Mouse (Mus musculus): ENCODE results near the gene Vmn2r85.
A peak's percentile ranks its signal among the peaks of the same experiment; 100 is the strongest.
"Not testable (repeated sequence)": the region's sequence is repeated elsewhere in the genome, so short reads cannot be mapped to it uniquely, and the experiment has no call there.

Vmn2r85 gene

DNA sequence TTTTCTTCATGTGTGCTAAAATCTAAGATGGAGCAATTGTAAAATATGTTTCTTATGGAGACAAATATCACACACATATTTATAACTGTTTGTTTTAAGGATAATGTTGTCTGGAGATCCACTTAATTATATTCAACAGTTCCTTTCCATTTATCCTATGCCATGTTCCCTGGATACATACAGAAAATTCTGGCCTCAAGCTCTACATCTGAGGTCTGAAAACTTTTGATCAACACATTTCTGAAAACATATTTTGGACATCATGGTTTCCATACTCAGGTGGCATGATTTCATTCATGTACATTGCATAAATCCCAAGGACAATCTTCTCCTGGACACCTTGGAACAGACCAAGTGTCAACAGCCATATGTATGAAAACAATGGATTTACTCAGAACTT lies at the start of gene Vmn2r85:
TSS of gene Vmn2r85 (minus strand) at position 101 of the 400 bp plus-strand sequence.
- not testable (repeated sequence) for DNase-seq

DNA sequence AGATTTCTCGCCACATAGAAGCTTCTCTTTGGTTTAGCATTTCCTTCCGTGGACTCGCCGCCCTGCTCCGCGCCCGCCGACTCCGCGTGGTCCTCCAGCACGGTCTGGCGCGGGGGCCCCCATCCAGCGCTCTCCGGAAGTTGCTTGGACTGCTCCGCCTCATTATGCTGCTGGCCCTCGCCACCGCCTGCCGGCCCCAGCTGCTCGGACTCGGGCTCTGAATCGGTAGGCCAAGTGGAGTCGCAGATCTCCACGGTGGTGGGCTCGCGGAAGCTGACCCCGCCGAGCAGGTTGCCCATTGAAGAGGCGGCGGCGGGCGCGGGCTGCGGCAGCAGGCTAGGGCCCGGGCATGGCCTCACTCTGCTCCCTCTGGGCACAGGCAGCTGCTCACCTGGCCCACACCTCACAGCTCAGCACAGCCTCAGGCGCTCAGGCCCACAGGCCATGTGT lies 40.8 kb upstream of the Vmn2r85 start:
- peak; percentile 6 for DNase-seq

DNA sequence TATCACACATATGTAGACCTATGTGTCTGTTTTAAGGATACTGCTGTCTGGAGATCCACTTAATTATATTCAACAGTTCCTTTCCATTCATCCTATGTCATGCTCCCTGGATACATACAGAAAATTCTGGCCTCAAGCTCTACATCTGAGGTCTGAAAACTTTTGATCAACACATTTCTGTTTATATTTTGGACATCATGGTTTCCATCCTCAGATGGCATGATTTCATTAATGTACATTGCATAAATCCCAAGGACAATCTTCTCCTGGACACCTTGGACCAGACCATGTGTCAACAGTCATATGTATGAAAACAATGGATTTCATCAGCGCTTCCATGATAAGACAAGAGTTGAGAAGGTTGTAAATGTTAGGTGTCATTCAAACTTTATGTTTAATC lies 26.4 kb upstream of the Vmn2r85 start, which contains the start of gene Vmn2r86:
TSS of gene Vmn2r86 (minus strand) at position 101 of the 400 bp plus-strand sequence.
- not testable (repeated sequence) for DNase-seq

DNA sequence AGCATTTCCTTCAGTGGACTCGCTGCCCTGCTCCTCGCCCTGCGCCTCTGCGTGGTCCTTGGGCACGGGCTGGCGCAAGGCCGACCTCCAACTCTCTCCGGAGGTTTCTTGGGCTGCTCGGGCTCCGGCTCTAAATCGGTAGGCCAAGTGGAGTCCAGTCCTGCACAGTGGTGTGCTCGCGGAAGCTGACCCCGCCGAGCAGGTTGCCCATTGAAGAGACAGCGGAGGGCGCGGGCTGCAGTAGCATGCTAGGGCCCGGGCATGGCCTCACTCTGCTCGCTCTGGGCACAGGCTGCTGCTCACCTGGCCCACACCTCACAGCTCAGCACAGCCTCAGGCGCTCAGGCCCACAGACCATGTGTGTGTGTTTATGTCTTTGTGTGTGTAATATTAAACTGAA lies 15.3 kb upstream of the Vmn2r85 start:
- peak; percentile 5 for DNase-seq

DNA sequence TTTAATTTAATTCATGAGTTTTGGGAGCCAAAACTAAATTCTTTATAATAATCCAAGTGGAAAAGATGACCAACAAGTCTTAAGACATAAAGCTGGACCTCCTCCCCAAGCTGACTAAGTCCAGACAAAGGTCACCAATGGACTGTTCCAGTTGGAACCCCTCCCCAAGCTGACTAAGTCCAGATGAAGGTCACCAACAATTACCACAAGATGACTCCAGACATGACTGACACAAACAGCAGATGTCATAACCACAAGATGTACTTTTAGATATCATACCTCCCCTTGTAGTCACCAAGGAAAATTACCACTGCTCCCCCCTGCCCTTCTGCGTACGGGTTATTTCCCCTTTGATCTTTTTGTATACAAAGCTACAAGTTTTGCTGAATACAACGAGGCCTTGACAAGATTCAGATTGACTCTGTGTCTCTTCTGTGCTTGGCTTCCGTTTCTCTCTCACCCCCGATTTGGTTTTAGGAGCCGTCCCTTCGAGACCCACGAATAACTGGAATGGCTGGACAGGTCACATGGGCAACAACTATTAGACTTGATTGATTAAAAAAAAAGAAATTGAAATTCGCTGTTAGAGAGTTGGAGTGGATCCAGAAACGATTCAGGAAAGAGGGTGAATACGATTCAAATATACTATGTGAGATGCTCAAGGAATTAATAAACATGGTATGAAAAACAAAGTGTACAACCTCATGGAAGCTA lies 4.8 kb upstream of the Vmn2r85 start:
- not testable (repeated sequence) for DNase-seq

DNA sequence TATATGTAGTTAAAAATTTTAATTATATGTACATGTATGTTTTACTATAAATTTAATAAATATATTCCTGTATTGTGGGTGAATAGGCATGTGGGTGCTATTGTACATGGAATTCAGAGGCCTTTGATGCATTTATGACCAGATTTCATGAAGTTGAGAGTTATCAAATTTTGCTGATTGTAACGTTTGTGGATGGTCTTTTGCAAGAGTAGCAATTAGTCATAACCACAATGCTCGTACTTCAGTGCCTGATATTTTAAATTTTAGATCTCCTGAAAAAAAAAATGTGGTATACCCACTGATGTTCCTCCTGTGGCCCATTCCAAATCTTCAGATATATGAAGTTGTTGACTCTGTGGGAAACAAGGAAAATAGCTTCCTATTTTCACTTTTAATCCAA lies 7.1 kb downstream of the Vmn2r85 start:
- not testable (repeated sequence) for DNase-seq

DNA sequence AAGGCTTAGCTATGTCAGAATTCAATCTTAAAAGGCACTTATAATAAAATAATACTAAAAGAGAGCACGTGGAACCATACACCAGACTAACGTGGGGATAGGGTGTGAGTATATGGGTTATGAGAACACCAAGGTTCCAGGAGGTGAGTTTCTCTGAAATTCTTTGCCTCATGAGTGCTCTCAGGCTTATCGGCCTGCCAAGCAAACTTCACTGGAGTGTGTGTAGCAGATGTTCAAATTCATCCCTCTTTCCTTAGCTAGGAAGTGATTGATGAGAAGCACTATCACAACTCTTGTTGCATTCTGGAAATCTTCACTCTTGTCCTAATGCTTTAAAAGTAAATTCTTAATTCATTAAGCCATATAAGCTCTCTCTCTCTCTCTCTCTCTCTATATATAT lies 9.1 kb downstream of the Vmn2r85 start:
- DNase-seq = no peak

DNA sequence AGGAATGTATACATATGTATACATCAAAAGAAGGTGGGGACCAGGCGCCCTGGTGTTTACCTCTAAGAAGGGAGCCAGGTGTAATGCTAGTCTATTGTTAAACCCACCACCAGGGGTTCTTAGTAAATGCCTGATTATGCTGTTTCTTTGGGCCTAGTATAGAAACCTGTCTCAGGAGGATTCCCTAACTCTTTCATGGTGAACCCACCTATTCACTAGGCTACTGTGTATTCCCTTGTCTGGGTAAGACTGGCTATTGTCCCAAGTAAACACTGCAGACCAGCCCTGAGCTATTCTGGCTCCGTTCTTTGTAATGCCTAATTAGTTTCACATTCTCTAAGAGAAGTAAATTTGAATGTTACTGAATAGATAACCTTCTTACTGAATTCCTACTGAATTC lies 9.5 kb downstream of the Vmn2r85 start:
- DNase-seq = not testable (repeated sequence)

DNA sequence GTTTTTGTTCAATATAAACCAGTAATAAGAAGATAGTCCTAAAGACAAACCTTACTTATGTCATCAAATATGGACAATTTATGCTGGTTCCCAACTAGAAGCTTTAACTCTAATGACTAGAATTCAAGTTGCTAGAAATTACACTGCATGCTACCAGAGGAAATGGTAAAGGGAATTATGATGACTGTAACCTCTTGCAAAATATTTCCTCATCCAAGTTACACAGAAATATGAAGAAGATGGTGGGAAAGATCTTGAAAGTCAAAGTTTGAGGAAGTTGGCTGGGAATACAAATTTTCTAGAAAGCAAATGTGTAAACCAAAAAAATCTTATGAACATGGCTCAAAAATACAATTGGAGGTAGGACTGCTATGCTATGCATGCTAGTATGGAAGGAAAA lies 13.2 kb downstream of the Vmn2r85 start:
- not testable (repeated sequence) for DNase-seq

DNA sequence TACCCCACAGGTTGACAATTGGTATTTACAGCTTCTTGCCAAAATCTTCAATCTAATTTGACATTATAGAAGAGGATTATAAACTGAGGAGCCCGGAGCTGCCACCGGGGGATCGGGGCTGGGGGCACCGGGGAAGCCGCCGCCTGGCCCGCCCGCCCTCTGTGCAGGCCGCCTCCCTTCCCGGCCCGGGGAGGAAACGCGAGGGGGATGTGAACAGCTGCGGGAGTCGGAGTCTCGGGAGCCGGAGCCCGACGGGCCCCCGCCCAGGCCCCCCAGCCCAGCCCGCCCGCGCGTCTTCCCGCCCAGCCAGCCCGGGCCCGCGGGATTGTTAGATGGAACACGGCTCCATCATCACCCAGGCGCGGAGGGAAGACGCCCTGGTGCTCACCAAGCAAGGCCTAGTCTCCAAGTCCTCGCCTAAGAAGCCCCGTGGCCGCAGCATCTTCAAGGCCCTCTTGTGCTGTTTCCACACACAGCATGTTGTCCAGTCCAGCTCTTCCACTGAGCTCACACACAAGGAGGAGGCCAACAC lies 17.3 kb downstream of the Vmn2r85 start:
- DNase-seq = not testable (repeated sequence)

DNA sequence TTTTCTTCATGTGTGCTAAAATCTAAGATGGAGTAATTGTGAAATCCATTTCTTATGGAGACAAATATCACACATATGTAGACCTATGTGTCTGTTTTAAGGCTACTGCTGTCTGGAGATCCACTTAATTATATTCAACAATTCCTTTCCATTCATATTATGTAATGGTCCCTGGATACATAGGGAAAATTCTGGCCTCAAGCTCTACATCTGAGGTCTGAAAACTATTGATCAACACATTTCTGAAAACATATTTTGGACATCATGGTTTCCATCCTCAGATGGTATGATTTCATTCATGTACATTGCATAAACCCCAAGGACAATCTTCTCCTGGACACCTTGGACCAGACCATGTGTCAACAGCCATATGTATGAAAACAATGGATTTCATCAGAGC lies 35.3 kb downstream of the Vmn2r85 start, which contains the start of gene Vmn2r84:
TSS of gene Vmn2r84 (minus strand) at position 101 of the 400 bp plus-strand sequence.
- no peak for DNase-seq

DNA sequence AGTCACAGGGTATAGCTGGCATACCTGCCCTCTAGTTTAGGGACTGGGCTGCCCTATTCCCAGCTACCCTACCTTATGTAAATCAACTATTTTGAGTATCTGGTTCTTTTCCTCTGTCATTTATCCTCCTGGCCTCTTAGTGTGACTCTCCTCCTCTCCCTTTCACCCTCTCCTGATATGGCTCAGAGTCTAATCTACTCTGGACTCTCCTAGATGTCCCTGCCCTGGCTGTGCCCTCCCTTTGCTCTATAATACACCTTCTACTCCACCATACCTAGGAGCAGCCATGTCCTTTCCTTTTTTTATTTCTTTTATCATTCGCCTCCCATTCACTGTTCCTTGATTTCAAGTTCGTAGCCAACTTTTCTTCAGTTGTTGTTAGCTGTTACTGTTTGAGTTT lies 54.4 kb downstream of the Vmn2r85 start:
- no peak for DNase-seq

DNA sequence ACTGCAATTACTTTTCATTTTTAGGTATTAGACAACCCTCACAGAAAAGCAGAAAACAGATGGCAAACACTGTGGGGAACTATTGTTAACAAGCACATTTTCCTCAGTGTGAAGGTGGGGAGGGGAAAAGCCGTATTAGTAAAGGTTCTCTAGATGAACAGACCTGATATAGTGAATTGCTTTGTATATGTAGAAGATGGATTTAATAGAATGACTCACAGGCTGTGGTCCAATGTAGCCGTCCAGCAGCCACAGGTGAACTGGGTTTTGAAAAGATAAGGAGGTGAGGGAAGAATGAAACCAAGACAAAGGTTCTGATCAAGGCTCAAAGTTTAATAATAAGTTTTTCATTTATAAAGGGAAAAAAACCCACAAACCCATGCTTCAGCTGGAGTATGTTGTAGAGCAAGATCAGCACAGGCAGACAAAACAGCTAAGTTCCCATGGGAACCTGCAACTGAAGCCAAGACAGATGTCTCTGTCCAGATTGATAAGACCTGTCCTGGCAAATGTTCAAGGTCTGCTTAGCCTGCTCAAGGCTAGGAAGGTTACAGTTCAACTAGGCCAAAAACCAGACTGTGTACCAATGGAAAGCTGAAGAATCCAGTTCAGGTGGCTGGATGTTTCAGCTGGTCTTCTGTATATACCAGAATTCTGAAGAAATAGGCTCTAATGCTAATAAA lies 56.9 kb downstream of the Vmn2r85 start:
- DNase-seq = no peak

DNA sequence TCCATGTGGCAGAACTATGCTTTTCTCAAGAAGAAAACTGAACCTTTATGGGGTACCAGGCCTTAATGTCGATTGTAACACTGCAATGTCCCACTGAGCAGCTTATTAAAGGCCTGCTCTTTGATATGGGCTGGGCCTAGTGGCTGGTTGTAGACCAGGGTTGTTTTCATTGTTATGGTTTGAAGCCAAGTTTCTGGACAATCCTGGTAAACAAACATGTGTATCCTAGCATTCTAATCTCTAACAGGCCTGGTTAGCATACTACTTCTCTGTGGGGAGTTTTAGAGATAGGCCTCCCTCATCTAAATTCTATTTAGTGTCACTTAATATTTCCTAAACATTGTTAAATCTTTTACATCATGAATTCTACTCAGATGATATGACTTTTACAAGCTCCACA lies 57.9 kb downstream of the Vmn2r85 start:
- DNase-seq = no peak

DNA sequence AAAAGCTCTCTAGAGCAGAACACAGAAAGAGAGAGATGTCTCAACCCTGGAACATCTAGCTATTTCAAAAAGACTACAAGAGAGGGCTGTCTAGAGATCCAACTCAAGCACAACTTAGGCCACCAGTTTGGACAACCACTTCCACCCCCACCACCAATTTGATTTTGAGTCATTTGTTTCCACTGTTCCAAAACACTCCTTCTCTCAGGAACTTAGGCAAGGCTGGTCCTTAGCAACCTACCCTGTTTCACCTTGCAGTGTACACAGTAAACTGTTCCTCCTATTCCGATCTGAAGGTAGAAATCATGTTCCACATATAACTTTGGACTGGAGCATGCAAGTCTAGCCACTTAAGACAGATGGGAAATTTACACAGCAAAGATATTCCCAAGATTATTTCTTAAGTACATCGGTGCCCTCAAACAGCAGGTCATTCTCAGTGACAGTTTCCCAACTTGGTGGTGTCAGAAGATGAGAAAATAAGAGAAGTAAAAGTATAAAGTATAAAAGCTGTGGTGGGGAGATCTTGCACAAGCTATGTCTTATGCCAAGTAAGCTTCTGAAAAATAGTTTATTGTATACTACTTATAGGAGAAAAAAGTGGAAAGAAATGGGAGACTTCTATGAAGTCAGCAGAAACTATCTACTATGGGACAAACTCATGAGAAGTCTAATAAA lies 59.4 kb downstream of the Vmn2r85 start:
- no peak for DNase-seq

DNA sequence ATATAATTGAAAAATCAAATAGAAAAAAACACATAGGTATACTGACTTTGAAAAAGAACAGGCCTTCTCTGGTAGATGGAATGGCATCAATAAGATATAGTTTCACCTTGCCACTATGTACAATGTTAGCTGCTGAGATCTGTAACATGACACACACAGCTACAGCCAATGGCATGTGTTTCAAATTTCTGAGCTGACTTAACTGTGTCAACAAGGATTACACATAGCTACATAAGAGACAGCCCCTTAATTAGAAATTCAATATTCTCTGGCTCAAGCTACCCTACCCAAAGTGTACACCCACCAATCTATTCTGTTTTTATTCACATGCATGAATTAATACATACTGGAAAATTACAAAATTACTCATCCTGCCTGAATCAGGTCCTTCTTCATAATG lies 61.1 kb downstream of the Vmn2r85 start:
- no peak for DNase-seq

DNA sequence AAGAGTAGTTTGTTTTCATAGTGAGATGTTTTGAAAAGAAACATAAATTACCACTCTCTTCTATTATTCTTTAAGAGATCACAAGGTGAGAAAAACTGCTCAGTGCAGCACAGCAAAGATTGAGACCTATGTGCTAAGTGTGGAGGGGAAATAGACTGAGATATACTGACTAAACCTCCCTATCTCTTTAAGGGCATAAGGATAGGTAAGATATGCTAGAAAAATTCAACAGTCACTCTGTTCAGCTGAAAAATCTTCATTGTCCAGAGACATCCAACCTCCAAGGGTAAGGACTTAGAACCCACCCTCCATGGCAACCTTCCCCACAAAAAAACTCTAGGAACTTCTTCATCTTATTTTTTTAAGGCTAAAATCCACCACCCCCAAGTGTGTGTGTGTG lies 64.7 kb downstream of the Vmn2r85 start:
- DNase-seq = no peak
